Comparison of ENCODE assay signal across 8 mouse cellular contexts in genomic region chr1:143788584-143789227, GRCm38 (mm10). TPM values are rescaled to one million over a fixed set of nuclear protein-coding genes. Genes with fewer than 3 reads are reported as not detected.
DNase-seq lines count a peak whose midpoint lies in the region; ATAC-seq and TF ChIP-seq lines count a peak whose summit lies in the region.

No protein-coding gene starts in this region.

- H3K27ac ChIP-seq in midbrain, embryonic 10.5 days (replicated peaks), result no peak overlapping the region
- no peak overlapping the region for H3K27ac ChIP-seq in midbrain, embryonic 16.5 days (ENCODE audit: low read length)
- no peak overlapping the region for H3K27ac ChIP-seq in small intestine, adult 2 months (ENCODE audit: insufficient read depth, low read depth, low read length)

- no peaks in the 10 kb centered on the region for H3K9me3 ChIP-seq in midbrain, embryonic 10.5 days (replicated peaks)
- H3K9me3 ChIP-seq in midbrain, embryonic 16.5 days (replicated peaks; ENCODE audit: control insufficient read depth, low read length, poor library complexity, severe bottlenecking), result no peaks in the 10 kb centered on the region

- no peak overlapping the region for H3K9ac ChIP-seq in midbrain, embryonic 16.5 days (ENCODE audit: low read depth, low read length)

- H3K27me3 ChIP-seq in midbrain, embryonic 10.5 days (ENCODE audit: low read depth, poor library complexity, severe bottlenecking), result no peaks in the 10 kb centered on the region
- H3K27me3 ChIP-seq in midbrain, embryonic 16.5 days (ENCODE audit: control insufficient read depth, insufficient read depth, low read depth, low read length), result no peaks in the 10 kb centered on the region
- no peaks in the 10 kb centered on the region for H3K27me3 ChIP-seq in small intestine, adult 2 months (ENCODE audit: control insufficient read depth, insufficient read depth, low read length)

- no peak overlapping the region for H3K4me2 ChIP-seq in midbrain, embryonic 16.5 days (ENCODE audit: low read length)

- peaks cover 28% of the 10 kb centered on the region for H3K36me3 ChIP-seq in midbrain, embryonic 10.5 days
- H3K36me3 ChIP-seq in midbrain, embryonic 16.5 days (ENCODE audit: control insufficient read depth, insufficient read depth, low read length), result no peaks in the 10 kb centered on the region
- H3K36me3 ChIP-seq in small intestine, adult 2 months (ENCODE audit: control insufficient read depth, insufficient read depth, low read length), result peaks cover 3% of the 10 kb centered on the region; the same call in 1 of the 2 replicates

- H3K4me1 ChIP-seq in midbrain, embryonic 10.5 days, result no peaks in the 10 kb centered on the region
- no peaks in the 10 kb centered on the region for H3K4me1 ChIP-seq in midbrain, embryonic 16.5 days (ENCODE audit: control insufficient read depth, insufficient read depth, low read length)
- no peaks in the 10 kb centered on the region for H3K4me1 ChIP-seq in small intestine, adult 2 months (ENCODE audit: control insufficient read depth, insufficient read depth, insufficient read length, low read length)

- TF ChIP-seq CTCF in small intestine, adult 2 months (IDR thresholded peaks at IDR 0.05; ENCODE audit: extremely low read depth, insufficient read length, insufficient replicate concordance, low read depth, low read length), result peak; percentile 85; the same call in 1 of the 2 replicates

- 75% methylated on average over 2 of the region's 2 CpGs for WGBS in midbrain, embryonic 10.5 days
- 85% methylated on average over 2 of the region's 2 CpGs for WGBS in midbrain, embryonic 16.5 days
- WGBS in small intestine, adult 2 months, result 78% methylated on average over 2 of the region's 2 CpGs

- H3K4me3 ChIP-seq in midbrain, embryonic 10.5 days, result no peak overlapping the region
- H3K4me3 ChIP-seq in midbrain, embryonic 16.5 days (ENCODE audit: low read depth, low read length), result no peak overlapping the region
- no peak overlapping the region for H3K4me3 ChIP-seq in small intestine, adult 2 months (ENCODE audit: low read depth, low read length)

- TF ChIP-seq POLR2A in small intestine, adult 2 months (IDR thresholded peaks at IDR 0.05; ENCODE audit: low read depth, low read length), result no peak

- ATAC-seq in midbrain, embryonic 16.5 days, result no peak

- peak; percentile 25 to 79 for DNase-seq in adrenal gland, adult (ENCODE audit: inconsistent age in 2 of 2, low spot score in 1 of 2)
- DNase-seq in adrenal gland, adult 8-10 months, result no peak
- peak; percentile 24 for DNase-seq in midbrain, embryonic 10.5 days (ENCODE audit: low spot score)
- DNase-seq in embryo, embryonic 11 days, result peak; percentile 26
- peak; percentile 71 for DNase-seq in liver
- DNase-seq in right cerebral cortex, postnatal 10 days (ENCODE audit: low spot score in 2 of 2), result no peak

RNA-seq across cellular contexts. Expression of gene Uchl5, which starts 11.6 kb away (rescaled TPM):
- total RNA-seq in adrenal gland, adult 8-10 months (2022), result 10 to 100 TPM; 22.5 to 25.9 (median 24.3) TPM
- 102 and 116 TPM in 2 replicates for polyA plus RNA-seq in midbrain, embryonic 10.5 days (2016; fragmentation: Nextera tagmentation; extraction: Ambion mirVana)
- 60.6 and 66.4 TPM in 2 replicates for polyA plus RNA-seq in midbrain, embryonic 16.5 days (2015; fragmentation: Nextera tagmentation; extraction: Ambion mirVana)
- polyA plus RNA-seq in small intestine, adult 2 months (2012; rRNA removed), result 0.25 and 2.9 TPM in 2 replicates

RNA-seq across cellular contexts. Expression of gene Trove2, which starts 11.8 kb away (rescaled TPM):
- 10 to 100 TPM; 14.6 to 25.7 (median 20.0) TPM for total RNA-seq in adrenal gland, adult 8-10 months (2022)
- polyA plus RNA-seq in midbrain, embryonic 10.5 days (2016; fragmentation: Nextera tagmentation; extraction: Ambion mirVana), result 33.8 and 43.8 TPM in 2 replicates
- 36.4 and 40.0 TPM in 2 replicates for polyA plus RNA-seq in midbrain, embryonic 16.5 days (2015; fragmentation: Nextera tagmentation; extraction: Ambion mirVana)
- polyA plus RNA-seq in small intestine, adult 2 months (2012; rRNA removed), result 0.08 and 0.13 TPM in 2 replicates

Comparison
In these comparisons a context has a peak if more than half of its experiments do, and no peak if none do; other contexts are left out.
1. DNase-seq: peak in adrenal gland, adult (2 of 2), midbrain, embryonic 10.5 days (single experiment), embryo, embryonic 11 days (single experiment) and liver (single experiment); none in adrenal gland, adult 8-10 months (single experiment) and right cerebral cortex, postnatal 10 days (0 of 2).
2. RNA of gene Uchl5, which starts 11.6 kb away (polyA plus RNA-seq): 102 to 116 TPM in midbrain, embryonic 10.5 days and 60.6 to 66.4 TPM in midbrain, embryonic 16.5 days; 0.25 to 2.9 TPM in small intestine, adult 2 months; every median in the first group is over 10 times any median in the second.
3. RNA of gene Trove2, which starts 11.8 kb away (polyA plus RNA-seq): 36.4 to 40.0 TPM in midbrain, embryonic 16.5 days and 33.8 to 43.8 TPM in midbrain, embryonic 10.5 days; 0.08 to 0.13 TPM in small intestine, adult 2 months; every median in the first group is over 10 times any median in the second.